Mouse (Mus musculus): Measurements from ENCODE around the gene Tnfaip8l3.

- no peak for TF ChIP-seq FOSL1 (IDR thresholded peaks at IDR 0.05; ENCODE audit: insufficient read depth, low read length, poor library complexity, severe bottlenecking)
- TF ChIP-seq CTCF (IDR thresholded peaks at IDR 0.05; ENCODE audit: control insufficient read depth, insufficient read depth, insufficient read length), result no peak
- no peak for TF ChIP-seq MAX (IDR thresholded peaks at IDR 0.05)
- TF ChIP-seq USF1 (IDR thresholded peaks at IDR 0.05; ENCODE audit: low read depth), result no peak
- TF ChIP-seq MYOD1 (IDR thresholded peaks at IDR 0.05; ENCODE audit: control insufficient read depth, insufficient read length, low read depth), result no peak
Observed at GRCm38 (mm10) chr9:54084245-54084644, 16.1 kb upstream of the Tnfaip8l3 start.
